ENCODE assay signal across 9 mouse cellular contexts in the genomic region with DNA sequence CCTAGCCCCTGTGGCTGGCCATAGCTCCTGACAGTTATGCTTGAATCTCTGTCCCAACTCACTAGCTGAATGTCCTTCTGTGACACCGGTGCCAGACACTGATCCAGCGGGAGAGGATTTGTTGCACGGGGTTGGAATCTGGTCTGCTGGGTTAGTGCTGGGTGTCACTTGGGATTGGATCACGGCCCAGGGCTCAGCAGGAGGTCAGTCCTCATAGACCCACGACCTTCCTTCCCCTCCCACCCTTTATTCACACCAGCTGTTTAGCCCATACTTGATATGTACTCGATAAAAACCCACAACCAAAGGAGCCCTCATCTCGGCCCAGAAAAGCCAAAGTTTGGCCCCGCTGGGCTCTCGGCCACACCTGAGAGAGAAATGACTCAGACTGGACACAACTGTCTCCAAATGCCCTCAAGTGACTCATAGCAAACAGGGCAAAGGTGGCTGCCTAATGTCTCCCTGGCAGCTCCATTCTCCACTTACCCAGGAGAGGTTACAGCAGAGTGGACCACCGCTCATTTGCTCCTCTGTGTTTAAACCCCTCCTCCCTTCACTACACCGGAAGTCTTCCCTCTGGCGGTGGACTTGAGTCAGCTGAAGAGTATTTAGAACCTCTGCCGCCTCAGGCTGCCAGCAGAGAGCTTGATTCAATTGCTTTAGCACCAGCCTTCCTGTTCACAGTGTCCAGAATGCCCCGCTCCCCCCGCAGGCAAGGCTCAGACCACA. TPM values are rescaled to one million over a fixed set of nuclear protein-coding genes. Genes with fewer than 3 reads are reported as not detected.
DNase-seq lines count a peak whose midpoint lies in the region; TF ChIP-seq lines count a peak whose summit lies in the region.
"Had no signal": no experiment of that assay in that cellular context is flagged by ENCODE, and none has a peak within 500 bp of the region (broad histone marks: within the 10 kb centered on the region; RNA-seq: fewer than 3 reads in every experiment).

No protein-coding gene starts in this region.

- no peak overlapping the region for H3K4me3 ChIP-seq in left cerebral cortex, adult 2 months
- H3K4me3 ChIP-seq in MEL (ENCODE audit: control insufficient read depth in 1 of 2, insufficient read depth in 1 of 2, low read depth in 2 of 2, low read length in 2 of 2): peak overlapping the region in 1 of 2 experiments; percentile 21; a peak in 1 of 4 replicates
- H3K4me3 ChIP-seq in embryonic facial prominence, embryonic 10.5 days: no peak overlapping the region

- no peaks in the 10 kb centered on the region for H3K27me3 ChIP-seq in MEL (ENCODE audit: control insufficient read depth in 1 of 2, insufficient read depth in 2 of 2, low read length in 2 of 2)
- H3K27me3 ChIP-seq in embryonic facial prominence, embryonic 10.5 days (replicated peaks; ENCODE audit: low read depth, poor library complexity, severe bottlenecking): no peaks in the 10 kb centered on the region

- TF ChIP-seq CTCF in left cerebral cortex, adult 2 months (IDR thresholded peaks at IDR 0.05): peak; percentile 32
- peak; percentile 28 to 51 (median 33); a peak in 5 of 6 replicates for TF ChIP-seq CTCF in MEL (IDR thresholded peaks at IDR 0.05 in 2 of 3, conservative IDR thresholded peaks at IDR 0.05 in 1 of 3; ENCODE audit: control insufficient read depth in 1 of 3, insufficient read depth in 1 of 3, low read depth in 2 of 3, low read length in 3 of 3, poor library complexity in 1 of 3, severe bottlenecking in 1 of 3)

- peak; percentile 7; the same call in 1 of the 2 replicates for TF ChIP-seq RAD21 in MEL (IDR thresholded peaks at IDR 0.05; ENCODE audit: low read depth, low read length)

- H3K79me2 ChIP-seq in MEL (ENCODE audit: control insufficient read depth, insufficient read depth, low read length, poor library complexity): no peaks in the 10 kb centered on the region

- H3K27ac ChIP-seq in left cerebral cortex, adult 2 months: no peak overlapping the region
- H3K27ac ChIP-seq in MEL (ENCODE audit: control insufficient read depth, low read depth, low read length): no peak overlapping the region
- H3K27ac ChIP-seq in embryonic facial prominence, embryonic 10.5 days (replicated peaks): 0 out of 2 replicates have a peak overlapping the region, but pooled peaks have one; percentile 10

- intact Hi-C loops in left cerebral cortex, adult 2 months (cut with DNase I): loop anchor here (10.0 kb wide), 1 partner anchor 374 kb away; the partner anchor contains the start of gene Cryzl2
- intact Hi-C loops in gastrocnemius, postnatal 14 days (cut with DNase I; ENCODE audit: low total_unique reads): loop anchor here (10.0 kb wide), 1 partner anchor 194 kb away; no protein-coding TSS in a partner anchor

- no peak for TF ChIP-seq EP300 in MEL (IDR thresholded peaks at IDR 0.05; ENCODE audit: low read depth in 1 of 2, low read length in 2 of 2)

- no peaks in the 10 kb centered on the region for H3K36me3 ChIP-seq in MEL (ENCODE audit: control insufficient read depth in 1 of 2, insufficient read depth in 2 of 2, low read length in 2 of 2)
- H3K36me3 ChIP-seq in embryonic facial prominence, embryonic 10.5 days (replicated peaks): no peaks in the 10 kb centered on the region

- no peak for DNase-seq in left cerebral cortex, adult 2 months (ENCODE audit: extremely low spot score in 1 of 2, low spot score in 2 of 2)
- DNase-seq in left cerebral cortex, adult 11 months (ENCODE audit: low spot score): no peak
- DNase-seq in MEL (ENCODE audit: low read depth, low spot score): peak; percentile 73
- peak; percentile 67 for DNase-seq in embryonic facial prominence, embryonic 10.5 days (ENCODE audit: low spot score)
- DNase-seq in naive thymus-derived CD4-positive, alpha-beta T cell, adult 2 months (ENCODE audit: low read depth): peak; percentile 27
- DNase-seq in left cerebral cortex, adult 9 months (ENCODE audit: low spot score in 2 of 2): no peak
- DNase-seq in cerebellum, adult 9-11 months: no peak
- no peak for DNase-seq in gastrocnemius, postnatal 14 days

- TF ChIP-seq POLR2A in MEL (IDR thresholded peaks at IDR 0.05; ENCODE audit: control insufficient read depth in 1 of 2, insufficient read depth in 1 of 2, low read depth in 1 of 2, low read length in 2 of 2, poor library complexity in 1 of 2): no peak

- H3K9ac ChIP-seq in MEL (ENCODE audit: control insufficient read depth, low read depth, low read length, poor library complexity, severe bottlenecking): peak overlapping the region; percentile 31; the same call in 1 of the 2 replicates

- 0 out of 4 replicates have a peak, but pooled peaks cover 0 to 3% of the 10 kb centered on the region in 2 experiments for H3K4me1 ChIP-seq in MEL (ENCODE audit: control insufficient read depth in 1 of 2, insufficient read depth in 2 of 2, low read length in 2 of 2)
- H3K4me1 ChIP-seq in embryonic facial prominence, embryonic 10.5 days: peaks cover 44% of the 10 kb centered on the region

- WGBS in embryonic facial prominence, embryonic 10.5 days: 53% methylated on average over 15 of the region's 15 CpGs

- no peaks in the 10 kb centered on the region for H3K9me3 ChIP-seq in MEL (replicated peaks; ENCODE audit: insufficient read depth, low read length)
- no peaks in the 10 kb centered on the region for H3K9me3 ChIP-seq in embryonic facial prominence, embryonic 10.5 days

TF ChIP-seq in MEL, 35 proteins besides CTCF, POLR2A, EP300 and RAD21:
- TF ChIP-seq TBP (IDR thresholded peaks at IDR 0.05; ENCODE audit: low read depth, low read length): no peak
- peak; percentile 58 for TF ChIP-seq SMC3 (IDR thresholded peaks at IDR 0.05; ENCODE audit: low read depth, low read length)

RNA-seq across cellular contexts. Expression of gene Tex35, which starts 27.2 kb away (rescaled TPM):
- not detected for total RNA-seq in left cerebral cortex, adult 2 months (2021)
- total RNA-seq in MEL (2012; rRNA removed): not detected in 2 replicates
- not detected for polyA plus RNA-seq in MEL (2012; ENCODE audit: insufficient read depth in 1 of 2, insufficient read length in 2 of 2, low read depth in 1 of 2, low replicate concordance in 2 of 2, missing spikeins in 1 of 2)
- polyA plus RNA-seq in embryonic facial prominence, embryonic 10.5 days (2016; fragmentation: Nextera tagmentation; extraction: Ambion mirVana): not detected in 2 replicates
- not detected for total RNA-seq in gastrocnemius, postnatal 14 days (2021)
- total RNA-seq: layer of hippocampus, postnatal 10 days had no signal

Comparison
In these comparisons a context has a peak if more than half of its experiments do, and no peak if none do; other contexts are left out.
1. DNase-seq: peak in MEL (single experiment), embryonic facial prominence, embryonic 10.5 days (single experiment) and naive thymus-derived CD4-positive, alpha-beta T cell, adult 2 months (single experiment); none in left cerebral cortex, adult 2 months (0 of 2), left cerebral cortex, adult 11 months (single experiment), left cerebral cortex, adult 9 months (0 of 2), cerebellum, adult 9-11 months (single experiment) and gastrocnemius, postnatal 14 days (single experiment).